Mouse (Mus musculus): Measurements from ENCODE around the gene Arhgap29.

Gene Arhgap29

DNA sequence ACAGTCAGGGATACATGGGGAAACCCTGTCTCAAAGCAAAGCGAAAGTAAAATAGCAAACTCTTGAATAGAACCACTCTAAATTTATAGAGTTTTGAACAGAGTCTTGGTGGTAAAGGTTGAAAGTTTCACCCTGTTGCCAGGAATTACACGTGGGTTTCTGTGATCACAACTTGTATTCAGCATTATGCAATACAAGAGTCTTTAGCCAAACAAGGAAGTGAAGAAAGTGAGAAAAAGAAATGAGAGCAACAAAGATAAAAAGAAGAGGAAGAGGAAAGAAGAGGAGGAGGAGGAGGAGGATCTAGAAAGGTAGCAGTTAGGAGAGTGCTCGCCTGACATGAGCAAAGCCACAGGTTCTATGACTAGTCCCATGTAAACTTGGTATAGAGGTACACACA, 70.0 kb downstream of the Arhgap29 start:
- peaks cover 25% of the 10 kb centered on the region for H3K4me1 ChIP-seq (replicated peaks; ENCODE audit: low read depth, low read length)
- H3K4me3 ChIP-seq (replicated peaks; ENCODE audit: low read length) = no peak overlapping the region
- no peak for TF ChIP-seq POU5F1 (IDR thresholded peaks at IDR 0.05; ENCODE audit: borderline replicate concordance, low read length)
- TF ChIP-seq NANOG (IDR thresholded peaks at IDR 0.05; ENCODE audit: borderline replicate concordance, low read length) = no peak
- no peaks in the 10 kb centered on the region for H3K27me3 ChIP-seq (ENCODE audit: insufficient read depth, low read length)
- no peaks in the 10 kb centered on the region for H3K9me3 ChIP-seq (ENCODE audit: low read length)
- H3K36me3 ChIP-seq (ENCODE audit: insufficient read depth, low read length) = no peaks in the 10 kb centered on the region

DNA sequence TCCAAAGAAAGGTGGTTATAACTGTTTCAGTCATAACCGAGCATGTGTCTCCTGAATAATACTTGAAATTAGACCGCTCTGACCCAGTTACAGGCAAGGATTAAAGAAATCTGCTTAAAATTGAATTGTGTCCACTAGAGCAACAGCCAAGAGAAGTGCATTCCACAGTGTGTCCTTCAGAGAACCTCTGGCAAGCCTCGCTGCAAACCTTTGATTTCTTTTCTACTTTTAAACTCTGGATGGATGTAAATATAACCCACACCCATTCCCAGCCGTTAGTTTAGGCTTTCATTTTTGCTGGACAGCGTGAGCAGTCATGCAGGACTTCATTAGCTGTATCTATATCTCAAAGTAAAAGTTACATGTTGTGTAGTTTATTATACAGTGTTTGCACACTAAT, 74.3 kb downstream of the Arhgap29 start:
- no peaks in the 10 kb centered on the region for H3K36me3 ChIP-seq (ENCODE audit: insufficient read depth, low read length)
- H3K27me3 ChIP-seq (ENCODE audit: insufficient read depth, low read length) = no peaks in the 10 kb centered on the region
- peaks cover 15% of the 10 kb centered on the region for H3K9me3 ChIP-seq (ENCODE audit: low read length)
- no peak overlapping the region for H3K4me3 ChIP-seq (replicated peaks; ENCODE audit: low read length)
- peaks cover 7% of the 10 kb centered on the region for H3K4me1 ChIP-seq (replicated peaks; ENCODE audit: low read depth, low read length)
- no peak for TF ChIP-seq CTCF (conservative IDR thresholded peaks at IDR 0.05; ENCODE audit: low read length)
- no peak for TF ChIP-seq POU5F1 (IDR thresholded peaks at IDR 0.05; ENCODE audit: borderline replicate concordance, low read length)
- TF ChIP-seq NANOG (IDR thresholded peaks at IDR 0.05; ENCODE audit: borderline replicate concordance, low read length) = no peak

DNA sequence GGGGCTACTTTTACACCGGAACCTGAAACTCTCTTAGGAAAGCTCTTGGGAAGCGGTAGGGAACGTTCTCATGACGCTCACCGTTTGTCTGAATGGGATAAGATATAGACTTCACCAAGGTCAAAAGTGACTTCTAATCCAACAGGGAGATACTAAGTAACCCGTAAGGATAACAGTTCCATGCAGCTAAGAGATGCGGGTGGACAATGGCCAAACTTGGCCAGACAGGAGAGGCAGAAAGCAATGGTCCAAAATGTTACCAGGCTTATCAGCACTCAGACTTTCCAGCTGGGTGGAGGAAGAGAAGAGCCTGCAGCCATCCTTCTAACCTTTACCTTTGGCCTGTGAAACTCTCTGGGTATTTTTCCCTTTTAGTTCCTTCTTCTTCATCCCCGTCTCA, 75.4 kb downstream of the Arhgap29 start:
- H3K4me3 ChIP-seq (replicated peaks; ENCODE audit: low read length) = no peak overlapping the region
- peaks cover 15% of the 10 kb centered on the region for H3K9me3 ChIP-seq (ENCODE audit: low read length)
- H3K27me3 ChIP-seq (ENCODE audit: insufficient read depth, low read length) = no peaks in the 10 kb centered on the region
- H3K4me1 ChIP-seq (replicated peaks; ENCODE audit: low read depth, low read length) = peaks cover 8% of the 10 kb centered on the region
- TF ChIP-seq CTCF (conservative IDR thresholded peaks at IDR 0.05; ENCODE audit: low read length) (no peak), NANOG (IDR thresholded peaks at IDR 0.05; ENCODE audit: borderline replicate concordance, low read length) (no peak), POU5F1 (IDR thresholded peaks at IDR 0.05; ENCODE audit: borderline replicate concordance, low read length) (no peak)
- H3K36me3 ChIP-seq (ENCODE audit: insufficient read depth, low read length) = no peaks in the 10 kb centered on the region

DNA sequence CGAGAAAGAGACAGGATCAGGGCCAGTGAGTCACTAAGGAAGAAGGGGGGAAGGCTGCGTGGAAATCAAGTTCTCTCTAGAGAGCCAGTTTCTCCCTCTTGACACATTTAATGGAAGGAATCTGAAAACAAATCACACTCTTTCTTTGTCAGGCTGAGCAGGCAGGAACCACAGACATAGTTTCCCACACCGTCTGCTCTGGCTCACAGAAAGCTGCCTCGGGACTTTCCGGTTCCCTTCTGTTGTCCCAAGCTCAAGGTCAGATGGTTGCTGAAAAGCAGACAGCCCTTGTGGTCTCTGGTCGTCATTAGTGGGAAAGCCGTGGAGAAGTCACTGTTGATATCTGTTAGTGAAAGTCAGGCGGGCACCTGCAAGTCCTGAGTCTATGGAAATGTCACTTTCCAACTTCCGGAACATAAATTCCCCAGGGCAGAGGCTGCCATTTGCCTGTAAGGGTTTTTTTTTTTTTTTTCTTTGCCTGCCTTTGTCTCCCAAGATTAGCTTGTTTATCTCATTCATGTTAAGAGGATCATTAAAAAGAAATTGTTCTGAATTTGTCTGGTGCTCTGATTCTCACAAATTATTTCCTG, 81.0 kb downstream of the Arhgap29 start:
- H3K27me3 ChIP-seq (ENCODE audit: insufficient read depth, low read length) = peaks cover 8% of the 10 kb centered on the region; the same call in 1 of the 2 replicates
- no peaks in the 10 kb centered on the region for H3K36me3 ChIP-seq (ENCODE audit: insufficient read depth, low read length)
- TF ChIP-seq CTCF (conservative IDR thresholded peaks at IDR 0.05; ENCODE audit: low read length) (no peak), POU5F1 (IDR thresholded peaks at IDR 0.05; ENCODE audit: borderline replicate concordance, low read length) (no peak)
- peaks cover 21% of the 10 kb centered on the region for H3K4me1 ChIP-seq (replicated peaks; ENCODE audit: low read depth, low read length)
- H3K4me3 ChIP-seq (replicated peaks; ENCODE audit: low read length) = no peak overlapping the region
- H3K9me3 ChIP-seq (ENCODE audit: low read length) = peaks cover 13% of the 10 kb centered on the region

DNA sequence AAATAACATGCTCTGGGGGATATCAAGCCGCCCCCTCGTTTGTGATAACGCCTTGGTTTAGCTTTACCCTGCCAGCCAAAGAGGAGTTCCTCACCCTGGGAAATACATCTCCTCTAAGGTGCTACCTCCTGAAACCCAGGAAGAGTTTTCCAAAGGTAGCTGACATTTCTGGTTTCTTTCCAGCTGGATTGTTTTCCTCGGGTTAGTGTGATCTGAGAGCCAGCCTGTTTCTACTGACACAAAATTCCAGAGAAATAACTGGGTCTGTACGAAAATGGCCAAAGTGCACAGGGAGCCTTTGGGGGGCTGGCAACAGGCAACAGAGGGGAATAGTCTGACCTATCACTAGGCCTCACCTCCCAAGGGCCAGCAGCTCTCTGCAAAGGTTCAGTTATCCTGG, 81.9 kb downstream of the Arhgap29 start:
- H3K36me3 ChIP-seq (ENCODE audit: insufficient read depth, low read length) = no peaks in the 10 kb centered on the region
- peaks cover 8% of the 10 kb centered on the region; the same call in 1 of the 2 replicates for H3K27me3 ChIP-seq (ENCODE audit: insufficient read depth, low read length)
- peaks cover 21% of the 10 kb centered on the region for H3K4me1 ChIP-seq (replicated peaks; ENCODE audit: low read depth, low read length)
- TF ChIP-seq NANOG (IDR thresholded peaks at IDR 0.05; ENCODE audit: borderline replicate concordance, low read length) = no peak
- no peak for TF ChIP-seq POU5F1 (IDR thresholded peaks at IDR 0.05; ENCODE audit: borderline replicate concordance, low read length)
- TF ChIP-seq CTCF (conservative IDR thresholded peaks at IDR 0.05; ENCODE audit: low read length) = no peak
- peaks cover 7% of the 10 kb centered on the region for H3K9me3 ChIP-seq (ENCODE audit: low read length)
- H3K4me3 ChIP-seq (replicated peaks; ENCODE audit: low read length) = no peak overlapping the region

DNA sequence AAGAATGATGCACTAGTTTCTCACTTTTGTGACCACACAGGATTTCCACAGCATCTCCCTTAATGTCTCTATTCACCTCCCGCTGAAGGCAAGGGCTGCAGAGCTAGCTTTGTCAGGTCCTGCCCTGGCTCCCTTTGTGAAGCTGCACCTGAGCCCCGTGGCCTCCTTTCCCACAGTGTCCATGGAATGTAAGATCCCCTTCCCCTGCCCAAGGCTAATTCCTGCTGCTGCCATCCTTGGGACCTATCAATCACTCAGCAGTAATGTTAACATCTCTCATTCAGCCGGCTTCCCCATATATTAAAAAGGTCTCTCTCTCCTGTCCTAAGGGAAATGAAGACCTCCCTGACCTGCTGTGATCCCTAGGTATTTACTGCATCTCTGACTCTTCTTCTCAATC, 82.8 kb downstream of the Arhgap29 start:
- peaks cover 8% of the 10 kb centered on the region; the same call in 1 of the 2 replicates for H3K27me3 ChIP-seq (ENCODE audit: insufficient read depth, low read length)
- H3K4me1 ChIP-seq (replicated peaks; ENCODE audit: low read depth, low read length) = peaks cover 21% of the 10 kb centered on the region
- H3K9me3 ChIP-seq (ENCODE audit: low read length) = peaks cover 2% of the 10 kb centered on the region; the same call in 1 of the 2 replicates
- no peak overlapping the region for H3K4me3 ChIP-seq (replicated peaks; ENCODE audit: low read length)
- H3K36me3 ChIP-seq (ENCODE audit: insufficient read depth, low read length) = no peaks in the 10 kb centered on the region
- no peak for TF ChIP-seq NANOG (IDR thresholded peaks at IDR 0.05; ENCODE audit: borderline replicate concordance, low read length)
- TF ChIP-seq CTCF (conservative IDR thresholded peaks at IDR 0.05; ENCODE audit: low read length) = no peak
- TF ChIP-seq POU5F1 (IDR thresholded peaks at IDR 0.05; ENCODE audit: borderline replicate concordance, low read length) = no peak

DNA sequence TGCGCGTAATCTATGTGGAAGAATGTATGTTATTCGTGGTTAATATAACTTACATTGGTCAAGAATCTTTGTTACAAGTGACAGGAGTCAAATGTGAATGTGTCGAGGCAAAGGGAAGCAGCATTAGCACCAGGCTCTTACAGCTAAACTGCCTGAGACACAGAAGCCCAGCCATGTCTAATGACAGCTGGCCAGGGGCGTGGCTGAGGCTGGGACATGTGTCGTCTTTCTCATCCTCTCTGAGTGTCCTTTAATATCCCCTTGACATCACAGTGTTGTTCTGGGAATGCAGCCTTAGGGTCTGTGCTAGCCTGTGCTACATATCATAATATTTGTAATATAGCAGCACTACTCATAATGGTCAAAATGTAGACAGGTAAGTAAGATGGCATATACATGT, 88.2 kb downstream of the Arhgap29 start:
- H3K36me3 ChIP-seq (ENCODE audit: insufficient read depth, low read length) = no peaks in the 10 kb centered on the region
- peaks cover 29% of the 10 kb centered on the region for H3K27me3 ChIP-seq (ENCODE audit: insufficient read depth, low read length)
- TF ChIP-seq POU5F1 (IDR thresholded peaks at IDR 0.05; ENCODE audit: borderline replicate concordance, low read length) (no peak), NANOG (IDR thresholded peaks at IDR 0.05; ENCODE audit: borderline replicate concordance, low read length) (no peak), CTCF (conservative IDR thresholded peaks at IDR 0.05; ENCODE audit: low read length) (no peak)
- peaks cover 17% of the 10 kb centered on the region for H3K4me1 ChIP-seq (replicated peaks; ENCODE audit: low read depth, low read length)
- H3K9me3 ChIP-seq (ENCODE audit: low read length) = no peaks in the 10 kb centered on the region
- no peak overlapping the region for H3K4me3 ChIP-seq (replicated peaks; ENCODE audit: low read length)

DNA sequence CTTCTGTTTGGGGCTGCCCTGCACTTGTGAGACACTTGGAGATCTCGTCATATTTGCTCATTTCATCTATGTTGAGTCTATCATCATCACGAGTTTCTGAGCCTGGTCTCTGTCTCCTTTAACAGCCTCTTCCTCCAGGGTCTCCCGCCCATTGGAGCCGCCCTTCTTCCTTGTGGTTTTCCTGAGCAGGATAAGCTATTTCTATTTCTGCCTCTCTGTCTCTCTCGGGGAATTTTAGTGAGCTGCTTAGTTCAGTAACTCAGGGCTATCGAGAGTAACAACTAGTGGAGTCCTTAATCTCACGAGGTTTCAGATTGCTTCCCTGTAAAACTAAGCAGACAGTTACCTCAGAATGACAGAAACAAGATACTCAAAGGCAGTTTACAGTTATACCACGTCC, 90.8 kb downstream of the Arhgap29 start:
- Histone ChIP-seq H3K4me1 (replicated peaks; ENCODE audit: low read depth, low read length) (peaks cover 36% of the 10 kb centered on the region), H3K36me3 (ENCODE audit: insufficient read depth, low read length) (no peaks in the 10 kb centered on the region), H3K27me3 (ENCODE audit: insufficient read depth, low read length) (peaks cover 45% of the 10 kb centered on the region), H3K4me3 (replicated peaks; ENCODE audit: low read length) (no peak overlapping the region), H3K9me3 (ENCODE audit: low read length) (no peaks in the 10 kb centered on the region)
- no peak for TF ChIP-seq NANOG (IDR thresholded peaks at IDR 0.05; ENCODE audit: borderline replicate concordance, low read length)
- no peak for TF ChIP-seq CTCF (conservative IDR thresholded peaks at IDR 0.05; ENCODE audit: low read length)
- TF ChIP-seq POU5F1 (IDR thresholded peaks at IDR 0.05; ENCODE audit: borderline replicate concordance, low read length) = no peak

Measured in E14TG2a.4 (cell line).